ENCODE assay signal across 8 mouse cellular contexts in the genomic region with DNA sequence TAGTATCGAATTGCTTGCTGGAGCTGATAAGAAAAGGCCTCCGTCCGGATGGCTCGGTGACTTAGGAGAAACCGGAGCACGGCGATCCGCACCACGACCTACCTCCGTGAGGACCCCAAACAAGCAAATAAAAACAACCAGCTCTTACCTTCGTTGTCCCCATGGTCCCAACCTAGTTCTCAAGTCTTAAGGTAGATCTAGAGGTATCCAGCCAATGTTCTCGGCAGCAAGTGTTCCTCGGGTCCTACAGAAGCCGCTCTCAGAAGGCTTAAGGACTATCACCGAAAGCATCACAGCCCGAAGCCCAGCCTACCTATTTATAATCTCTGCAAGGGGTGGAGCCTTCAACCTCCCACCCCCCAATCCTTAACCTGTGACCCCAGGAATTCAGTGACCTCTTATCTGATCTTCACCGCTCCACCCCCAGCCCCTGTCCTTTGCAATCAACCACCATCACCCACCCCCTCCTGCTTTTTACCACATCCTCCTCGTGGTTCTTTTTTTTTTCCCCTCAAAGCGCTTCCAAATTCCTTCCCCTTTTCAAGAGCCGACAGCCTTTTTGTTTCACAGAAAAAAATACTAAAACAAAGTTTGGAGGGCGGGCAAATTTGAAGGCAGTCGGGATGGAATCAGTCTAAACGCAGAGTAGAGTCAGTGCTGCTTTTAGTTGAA. TPM values are rescaled to one million over a fixed set of nuclear protein-coding genes. Genes with fewer than 3 reads are reported as not detected.
DNase-seq lines count a peak whose midpoint lies in the region; ATAC-seq and TF ChIP-seq lines count a peak whose summit lies in the region.

No protein-coding gene starts in this region.

- H3K4me3 ChIP-seq in CH12.LX (replicated peaks in 1 of 3; ENCODE audit: low read depth in 2 of 3, low read length in 2 of 3, poor library complexity in 1 of 3): peak overlapping the region; percentile 60 to 73 (median 72)
- peak overlapping the region; percentile 57 for H3K4me3 ChIP-seq in embryonic facial prominence, embryonic 13.5 days
- H3K4me3 ChIP-seq in hindbrain, embryonic 12.5 days: peak overlapping the region; percentile 46
- H3K4me3 ChIP-seq in left cerebral cortex, adult 2 months: peak overlapping the region; percentile 68
- peak overlapping the region; percentile 61 for H3K4me3 ChIP-seq in small intestine, adult 2 months (ENCODE audit: low read depth, low read length)

- dilution Hi-C loops in CH12.LX (cut with MboI; ENCODE audit: extremely low pct_ligation_motif_present, extremely low pct_unique_long_range_greater_than_20kb, low sequenced_read_pairs): no loop called here

- no peak overlapping the region for H3K27ac ChIP-seq in CH12.LX (ENCODE audit: insufficient read depth, low read depth)
- H3K27ac ChIP-seq in embryonic facial prominence, embryonic 13.5 days: no peak overlapping the region
- H3K27ac ChIP-seq in hindbrain, embryonic 12.5 days: no peak overlapping the region
- peak overlapping the region; percentile 87 for H3K27ac ChIP-seq in left cerebral cortex, adult 2 months
- H3K27ac ChIP-seq in small intestine, adult 2 months (ENCODE audit: insufficient read depth, low read depth, low read length): no peak overlapping the region; the same call in 1 of the 2 replicates

- TF ChIP-seq POLR2A in CH12.LX (IDR thresholded peaks at IDR 0.05; ENCODE audit: low read depth, low read length): peak; percentile 57; the same call in 1 of the 2 replicates
- TF ChIP-seq POLR2A in small intestine, adult 2 months (IDR thresholded peaks at IDR 0.05; ENCODE audit: low read depth, low read length): peak; percentile 25; the same call in 1 of the 2 replicates

- TF ChIP-seq RAD21 in CH12.LX (IDR thresholded peaks at IDR 0.05; ENCODE audit: low read depth, low read length): no peak

- H3K4me1 ChIP-seq in CH12.LX (ENCODE audit: control insufficient read depth in 1 of 2, insufficient read depth in 2 of 2): peaks cover 6 to 34% of the 10 kb centered on the region in 2 experiments
- H3K4me1 ChIP-seq in embryonic facial prominence, embryonic 13.5 days: peaks cover 19% of the 10 kb centered on the region
- peaks cover 6% of the 10 kb centered on the region for H3K4me1 ChIP-seq in hindbrain, embryonic 12.5 days
- H3K4me1 ChIP-seq in small intestine, adult 2 months (ENCODE audit: control insufficient read depth, insufficient read depth, insufficient read length, low read length): no peaks in the 10 kb centered on the region

- intact Hi-C loops in left cerebral cortex, adult 2 months (cut with DNase I): loop anchor here (1.0 to 5.0 kb wide), 2 partner anchors 19 to 60 kb away; a partner anchor contains a TSS

- WGBS in embryonic facial prominence, embryonic 13.5 days: under 1% methylated on average over 23 of the region's 23 CpGs
- WGBS in hindbrain, embryonic 12.5 days: under 1% methylated on average over 23 of the region's 23 CpGs
- 6% methylated on average over 23 of the region's 23 CpGs for WGBS in small intestine, adult 2 months

- peak; percentile 50 for DNase-seq in CH12.LX (ENCODE audit: extremely low read depth)
- peak; percentile 12 for DNase-seq in adrenal gland, postnatal 14 days
- DNase-seq in left cerebral cortex, adult 2 months (ENCODE audit: extremely low spot score in 1 of 2, low spot score in 2 of 2): peak; percentile 57 to 64
- no peak for DNase-seq in urinary bladder, postnatal 4 days (ENCODE audit: low spot score in 2 of 2)

- no peak for TF ChIP-seq CTCF in CH12.LX (conservative IDR thresholded peaks at IDR 0.05 in 1 of 2, IDR thresholded peaks at IDR 0.05 in 1 of 2; ENCODE audit: low read depth in 2 of 2, low read length in 2 of 2)
- TF ChIP-seq CTCF in left cerebral cortex, adult 2 months (IDR thresholded peaks at IDR 0.05): no peak
- no peak for TF ChIP-seq CTCF in small intestine, adult 2 months (IDR thresholded peaks at IDR 0.05; ENCODE audit: extremely low read depth, insufficient read length, insufficient replicate concordance, low read depth, low read length)

- H3K36me3 ChIP-seq in CH12.LX (replicated peaks in 1 of 2; ENCODE audit: control insufficient read depth in 1 of 2, insufficient read depth in 1 of 2, low read length in 1 of 2): peaks cover 2 to 25% of the 10 kb centered on the region in 2 experiments
- no peaks in the 10 kb centered on the region for H3K36me3 ChIP-seq in embryonic facial prominence, embryonic 13.5 days
- H3K36me3 ChIP-seq in hindbrain, embryonic 12.5 days: no peaks in the 10 kb centered on the region
- no peaks in the 10 kb centered on the region for H3K36me3 ChIP-seq in small intestine, adult 2 months (ENCODE audit: control insufficient read depth, insufficient read depth, low read length)

- H3K9me3 ChIP-seq in CH12.LX (replicated peaks; ENCODE audit: low read length): no peaks in the 10 kb centered on the region
- no peaks in the 10 kb centered on the region for H3K9me3 ChIP-seq in embryonic facial prominence, embryonic 13.5 days
- H3K9me3 ChIP-seq in hindbrain, embryonic 12.5 days (replicated peaks): no peaks in the 10 kb centered on the region

- H3K27me3 ChIP-seq in CH12.LX (replicated peaks): no peaks in the 10 kb centered on the region
- H3K27me3 ChIP-seq in embryonic facial prominence, embryonic 13.5 days: peaks cover 54% of the 10 kb centered on the region
- peaks cover 46% of the 10 kb centered on the region for H3K27me3 ChIP-seq in hindbrain, embryonic 12.5 days
- no peaks in the 10 kb centered on the region for H3K27me3 ChIP-seq in small intestine, adult 2 months (ENCODE audit: control insufficient read depth, insufficient read depth, low read length)

- peak overlapping the region; percentile 89; the same call in 1 of the 2 replicates for H3K4me2 ChIP-seq in CH12.LX (ENCODE audit: insufficient read depth, low read depth, poor library complexity, severe bottlenecking)
- peak overlapping the region; percentile 74 for H3K4me2 ChIP-seq in embryonic facial prominence, embryonic 13.5 days
- peak overlapping the region; percentile 79 for H3K4me2 ChIP-seq in hindbrain, embryonic 12.5 days (replicated peaks)

- no peak for TF ChIP-seq EP300 in CH12.LX (IDR thresholded peaks at IDR 0.05; ENCODE audit: low read length)

- ATAC-seq in embryonic facial prominence, embryonic 13.5 days (ENCODE audit: insufficient number of reproducible peaks, insufficient read depth, low FRiP score, low TSS enrichment, low read depth): 0 out of 2 replicates have a peak, but pooled peaks have one; percentile 18
- ATAC-seq in hindbrain, embryonic 12.5 days (ENCODE audit: low FRiP score): 0 out of 2 replicates have a peak, but pooled peaks have one; percentile 27
- peak; percentile 87 for ATAC-seq in megakaryocyte, adult 5-6 weeks (ENCODE audit: poor library complexity, severe bottlenecking)

- in situ Hi-C loops in CH12.LX (cut with MboI; ENCODE audit: low pct_ligation_motif_present, low pct_unique_long_range_greater_than_20kb, low sequenced_read_pairs): loop anchor here (5.0 kb wide), 1 partner anchor 45 kb away; no protein-coding TSS in a partner anchor

- H3K79me2 ChIP-seq in CH12.LX (replicated peaks; ENCODE audit: control insufficient read depth, extremely low read depth, insufficient read depth, poor library complexity, severe bottlenecking): peaks cover 6% of the 10 kb centered on the region; the same call in 1 of the 2 replicates

- peak overlapping the region; percentile 47 for H3K9ac ChIP-seq in CH12.LX (ENCODE audit: insufficient read depth, low read depth)
- peak overlapping the region; percentile 63 for H3K9ac ChIP-seq in embryonic facial prominence, embryonic 13.5 days
- peak overlapping the region; percentile 49 for H3K9ac ChIP-seq in hindbrain, embryonic 12.5 days

TF ChIP-seq in CH12.LX, 34 proteins besides CTCF, POLR2A, EP300 and RAD21:
- TF ChIP-seq ELF1 (IDR thresholded peaks at IDR 0.05; ENCODE audit: low read depth, low read length) (no peak), MYC (IDR thresholded peaks at IDR 0.05; ENCODE audit: low read depth, low read length) (0 out of 2 replicates have a peak, but pooled peaks have one; percentile 41), TBP (conservative IDR thresholded peaks at IDR 0.05; ENCODE audit: low read depth, low read length) (peak; percentile 92), MAZ (IDR thresholded peaks at IDR 0.05; ENCODE audit: low read depth, low read length) (peak; percentile 74; the same call in 1 of the 2 replicates), TCF12 (IDR thresholded peaks at IDR 0.05; ENCODE audit: low read depth, low read length) (0 out of 2 replicates have a peak, but pooled peaks have one; percentile 23), IRF4 (IDR thresholded peaks at IDR 0.05; ENCODE audit: low read depth, low read length) (peak; percentile 29; the same call in 1 of the 2 replicates), HCFC1 (IDR thresholded peaks at IDR 0.05; ENCODE audit: low read depth, low read length) (0 out of 2 replicates have a peak, but pooled peaks have one; percentile 12), ZNF384 (IDR thresholded peaks at IDR 0.05; ENCODE audit: low read depth, low read length) (peak; percentile 92), PAX5 (IDR thresholded peaks at IDR 0.05; ENCODE audit: low read length) (no peak), JUND (conservative IDR thresholded peaks at IDR 0.05; ENCODE audit: low read depth, low read length) (no peak)

RNA-seq across cellular contexts. Expression of a gene that starts 35.1 kb away (rescaled TPM):
- total RNA-seq in CH12.LX (2012; rRNA removed): not detected in 2 replicates
- not detected in 2 replicates for total RNA-seq in CH12.LX (2014; rRNA removed)
- polyA plus RNA-seq in CH12.LX (2012; ENCODE audit: insufficient read length, low read depth): 0.12 and 0.27 TPM in 2 replicates
- total RNA-seq in adrenal gland, postnatal 14 days (2021): not detected in 2 replicates
- 0.27 and 0.51 TPM in 2 replicates for polyA plus RNA-seq in embryonic facial prominence, embryonic 13.5 days (2015; fragmentation: Nextera tagmentation; extraction: Ambion mirVana)
- 0.14 and 0.27 TPM in 2 replicates for polyA plus RNA-seq in hindbrain, embryonic 12.5 days (2016; fragmentation: Nextera tagmentation; extraction: Ambion mirVana)
- total RNA-seq in left cerebral cortex, adult 2 months (2021): not detected
- not detected in 2 replicates for total RNA-seq in megakaryocyte, adult 5-6 weeks (2015)
- not detected in 2 replicates for total RNA-seq in megakaryocyte, adult 5-6 weeks (2017)
- not detected in 2 replicates for polyA plus RNA-seq in small intestine, adult 2 months (2012; rRNA removed)

RNA-seq across cellular contexts. Expression of a gene that starts 59.1 kb away (rescaled TPM):
- 27.8 and 38.3 TPM in 2 replicates for total RNA-seq in CH12.LX (2012; rRNA removed)
- 29.7 and 32.4 TPM in 2 replicates for total RNA-seq in CH12.LX (2014; rRNA removed)
- polyA plus RNA-seq in CH12.LX (2012; ENCODE audit: insufficient read length, low read depth): 23.7 and 28.8 TPM in 2 replicates
- 8.5 and 14.9 TPM in 2 replicates for total RNA-seq in adrenal gland, postnatal 14 days (2021)
- polyA plus RNA-seq in embryonic facial prominence, embryonic 13.5 days (2015; fragmentation: Nextera tagmentation; extraction: Ambion mirVana): 37.0 and 38.4 TPM in 2 replicates
- polyA plus RNA-seq in hindbrain, embryonic 12.5 days (2016; fragmentation: Nextera tagmentation; extraction: Ambion mirVana): 24.7 and 25.3 TPM in 2 replicates
- 100 to 1,000 TPM; 111 to 128 TPM for total RNA-seq in left cerebral cortex, adult 2 months (2021)
- total RNA-seq in megakaryocyte, adult 5-6 weeks (2015): 44.5 and 48.4 TPM in 2 replicates
- 51.4 and 63.5 TPM in 2 replicates for total RNA-seq in megakaryocyte, adult 5-6 weeks (2017)
- polyA plus RNA-seq in small intestine, adult 2 months (2012; rRNA removed): 1.0 and 1.3 TPM in 2 replicates

Comparison
In these comparisons a context has a peak if more than half of its experiments do, and no peak if none do; other contexts are left out.
1. DNase-seq: peak in CH12.LX (single experiment), adrenal gland, postnatal 14 days (single experiment) and left cerebral cortex, adult 2 months (2 of 2); none in urinary bladder, postnatal 4 days (0 of 2).
2. ATAC-seq: peak in every context shown above with its lines; median percentile 87 in megakaryocyte, adult 5-6 weeks; 27 in hindbrain, embryonic 12.5 days; 18 in embryonic facial prominence, embryonic 13.5 days.
3. Peak in every context shown above with its lines, with median percentiles within 50 percentile points of each other: H3K4me2 ChIP-seq, H3K4me3 ChIP-seq and H3K9ac ChIP-seq.